Mouse (Mus musculus) ES-Bruce4 (cell line): ENCODE measurements around the gene Map3k5.

Experiments used
- CTCF ChIP-seq: IDR thresholded peaks from one replicate; pipeline ENCODE4 v1.8.1; 2011; ENCODE audit warnings: low read depth, low read length
- EP300 ChIP-seq: IDR thresholded peaks from 2 replicates; pipeline ENCODE4 v1.6.1; 2011; ENCODE audit warnings: low read depth, low read length; ENCODE audit not compliant: insufficient read depth
- POLR2A ChIP-seq: IDR thresholded peaks from one replicate; pipeline ENCODE4 v1.8.1; 2011; ENCODE audit warnings: low read length; ENCODE audit not compliant: insufficient read depth

GRCm38 (mm10) chr10:20181198-20181597 is 246.9 kb downstream of the Map3k5 start:
- TF ChIP-seq CTCF (no peak), POLR2A (no peak), EP300 (no peak)
